Mouse (Mus musculus): ENCODE results near the gene Klf16. TPM values are rescaled to one million over a fixed set of nuclear protein-coding genes. Genes with fewer than 3 reads are reported as not detected.

Klf16 gene
- total and polyA plus RNA-seq, 2 experiments = 0.74 to 5.5 TPM

- TF ChIP-seq POLR2A (IDR thresholded peaks at IDR 0.05; ENCODE audit: extremely low read depth, insufficient read depth, low read length) (no peak), CTCF (IDR thresholded peaks at IDR 0.05; ENCODE audit: low read depth, low read length) (0 out of 2 replicates have a peak, but pooled peaks have one; percentile 27)
- Histone ChIP-seq H3K4me1 (ENCODE audit: control insufficient read depth, insufficient read depth, low read length) (no peaks in the 10 kb centered on the region), H3K27me3 (ENCODE audit: control insufficient read depth, insufficient read depth, low read length) (no peaks in the 10 kb centered on the region), H3K79me2 (ENCODE audit: control insufficient read depth, insufficient read depth, low read length) (no peaks in the 10 kb centered on the region), H3K27ac (replicated peaks; ENCODE audit: insufficient read depth, low read depth, low read length) (no peak within 1 kb of the TSS), H3K9ac (ENCODE audit: low read depth, low read length) (no peak within 1 kb of the TSS), H3K36me3 (ENCODE audit: control insufficient read depth, insufficient read depth, low read length) (no peaks in the 10 kb centered on the region), H3K4me3 (ENCODE audit: insufficient read depth, low read depth, low read length) (peak within 1 kb of the TSS; percentile 25; the same call in 1 of the 2 replicates)
- WGBS = 7% methylated on average over 30 of the region's 30 CpGs
- peak; percentile 87 for DNase-seq (ENCODE audit: extremely low read depth, low read depth, low spot score)
Observed at GRCm38 (mm10) chr10:80538710-80539394, 38.3 kb downstream of the Klf16 start, which contains the start of gene Atp8b3. Atp8b3 (minus strand) TSS chr10:80539124.

- 51% methylated on average over 5 of the region's 5 CpGs for WGBS
Observed at GRCm38 (mm10) chr10:80538180-80538579, 38.9 kb downstream of the Klf16 start.

GRCm38 (mm10) chr10:80535711-80536110 lies 41.4 kb downstream of the Klf16 start:
- Histone ChIP-seq H3K4me1 (ENCODE audit: control insufficient read depth, insufficient read depth, low read length) (no peaks in the 10 kb centered on the region), H3K4me3 (ENCODE audit: insufficient read depth, low read depth, low read length) (no peak overlapping the region), H3K27ac (replicated peaks; ENCODE audit: insufficient read depth, low read depth, low read length) (no peak overlapping the region), H3K79me2 (ENCODE audit: control insufficient read depth, insufficient read depth, low read length) (no peaks in the 10 kb centered on the region), H3K27me3 (ENCODE audit: control insufficient read depth, insufficient read depth, low read length) (no peaks in the 10 kb centered on the region), H3K9ac (ENCODE audit: low read depth, low read length) (no peak overlapping the region), H3K36me3 (ENCODE audit: control insufficient read depth, insufficient read depth, low read length) (no peaks in the 10 kb centered on the region)
- TF ChIP-seq CTCF (IDR thresholded peaks at IDR 0.05; ENCODE audit: low read depth, low read length) = no peak
- DNase-seq (ENCODE audit: extremely low read depth, low read depth, low spot score) = no peak
- WGBS = 26% methylated on average over 13 of the region's 13 CpGs

More at GRCm38 (mm10) chr10:80538180-80538579, 38.9 kb downstream of the Klf16 start:
- Histone ChIP-seq H3K27ac (replicated peaks; ENCODE audit: insufficient read depth, low read depth, low read length) (no peak overlapping the region), H3K9ac (ENCODE audit: low read depth, low read length) (no peak overlapping the region), H3K4me1 (ENCODE audit: control insufficient read depth, insufficient read depth, low read length) (no peaks in the 10 kb centered on the region), H3K27me3 (ENCODE audit: control insufficient read depth, insufficient read depth, low read length) (no peaks in the 10 kb centered on the region), H3K79me2 (ENCODE audit: control insufficient read depth, insufficient read depth, low read length) (no peaks in the 10 kb centered on the region), H3K36me3 (ENCODE audit: control insufficient read depth, insufficient read depth, low read length) (no peaks in the 10 kb centered on the region), H3K4me3 (ENCODE audit: insufficient read depth, low read depth, low read length) (no peak overlapping the region)
- TF ChIP-seq POLR2A (IDR thresholded peaks at IDR 0.05; ENCODE audit: extremely low read depth, insufficient read depth, low read length) (no peak), CTCF (IDR thresholded peaks at IDR 0.05; ENCODE audit: low read depth, low read length) (no peak)
- no peak for DNase-seq (ENCODE audit: extremely low read depth, low read depth, low spot score)

- Histone ChIP-seq H3K36me3 (ENCODE audit: control insufficient read depth, insufficient read depth, low read length) (no peaks in the 10 kb centered on the region), H3K27me3 (ENCODE audit: control insufficient read depth, insufficient read depth, low read length) (no peaks in the 10 kb centered on the region), H3K27ac (replicated peaks; ENCODE audit: insufficient read depth, low read depth, low read length) (no peak overlapping the region), H3K4me1 (ENCODE audit: control insufficient read depth, insufficient read depth, low read length) (no peaks in the 10 kb centered on the region), H3K79me2 (ENCODE audit: control insufficient read depth, insufficient read depth, low read length) (no peaks in the 10 kb centered on the region), H3K4me3 (ENCODE audit: insufficient read depth, low read depth, low read length) (no peak overlapping the region), H3K9ac (ENCODE audit: low read depth, low read length) (no peak overlapping the region)
- WGBS = 14% methylated on average over 14 of the region's 14 CpGs
- TF ChIP-seq CTCF (IDR thresholded peaks at IDR 0.05; ENCODE audit: low read depth, low read length) = no peak
- no peak for TF ChIP-seq POLR2A (IDR thresholded peaks at IDR 0.05; ENCODE audit: extremely low read depth, insufficient read depth, low read length)
- DNase-seq (ENCODE audit: extremely low read depth, low read depth, low spot score) = no peak
Observed at GRCm38 (mm10) chr10:80535071-80535470, 42.0 kb downstream of the Klf16 start.

- H3K27ac ChIP-seq (replicated peaks; ENCODE audit: insufficient read depth, low read depth, low read length) = no peak overlapping the region
- no peak overlapping the region for H3K9ac ChIP-seq (ENCODE audit: low read depth, low read length)
Observed at GRCm38 (mm10) chr10:80533704-80534103, 43.4 kb downstream of the Klf16 start.

GRCm38 (mm10) chr10:80532783-80533182 lies 44.3 kb downstream of the Klf16 start:
- H3K79me2 ChIP-seq (ENCODE audit: control insufficient read depth, insufficient read depth, low read length) = no peaks in the 10 kb centered on the region
- no peak overlapping the region for H3K27ac ChIP-seq (replicated peaks; ENCODE audit: insufficient read depth, low read depth, low read length)
- WGBS = 87% methylated on average over 11 of the region's 11 CpGs
- DNase-seq (ENCODE audit: extremely low read depth, low read depth, low spot score) = no peak
- H3K4me3 ChIP-seq (ENCODE audit: insufficient read depth, low read depth, low read length) = no peak overlapping the region
- no peak overlapping the region for H3K9ac ChIP-seq (ENCODE audit: low read depth, low read length)
- no peaks in the 10 kb centered on the region for H3K36me3 ChIP-seq (ENCODE audit: control insufficient read depth, insufficient read depth, low read length)
- no peaks in the 10 kb centered on the region for H3K27me3 ChIP-seq (ENCODE audit: control insufficient read depth, insufficient read depth, low read length)
- no peaks in the 10 kb centered on the region for H3K4me1 ChIP-seq (ENCODE audit: control insufficient read depth, insufficient read depth, low read length)
- TF ChIP-seq POLR2A (IDR thresholded peaks at IDR 0.05; ENCODE audit: extremely low read depth, insufficient read depth, low read length) (no peak), CTCF (IDR thresholded peaks at IDR 0.05; ENCODE audit: low read depth, low read length) (no peak)

More at GRCm38 (mm10) chr10:80533704-80534103, 43.4 kb downstream of the Klf16 start:
- TF ChIP-seq CTCF (IDR thresholded peaks at IDR 0.05; ENCODE audit: low read depth, low read length) (no peak), POLR2A (IDR thresholded peaks at IDR 0.05; ENCODE audit: extremely low read depth, insufficient read depth, low read length) (no peak)
- Histone ChIP-seq H3K36me3 (ENCODE audit: control insufficient read depth, insufficient read depth, low read length) (no peaks in the 10 kb centered on the region), H3K4me3 (ENCODE audit: insufficient read depth, low read depth, low read length) (no peak overlapping the region), H3K4me1 (ENCODE audit: control insufficient read depth, insufficient read depth, low read length) (no peaks in the 10 kb centered on the region), H3K27me3 (ENCODE audit: control insufficient read depth, insufficient read depth, low read length) (no peaks in the 10 kb centered on the region), H3K79me2 (ENCODE audit: control insufficient read depth, insufficient read depth, low read length) (no peaks in the 10 kb centered on the region)
- WGBS = 14% methylated on average over 7 of the region's 7 CpGs
- no peak for DNase-seq (ENCODE audit: extremely low read depth, low read depth, low spot score)

Measured in liver, adult 2 months (tissue).